Mouse (Mus musculus): Measurements from ENCODE around the gene Depdc1a. TPM values are rescaled to one million over a fixed set of nuclear protein-coding genes. Genes with fewer than 3 reads are reported as not detected.
A peak's percentile ranks its signal among the peaks of the same experiment; 100 is the strongest.

Depdc1a gene
- polyA plus RNA-seq, 1 experiment from 2014 or later, result 17.9 TPM

- H3K4me1 ChIP-seq (replicated peaks; ENCODE audit: insufficient read depth, low read length), result no peaks in the 10 kb centered on the region
These were observed 33.3 kb downstream of the Depdc1a start for GRCm38 (mm10) chr3:159528563-159528962.

GRCm38 (mm10) chr3:159548303-159548702, 53.1 kb downstream of the Depdc1a start:
- Histone ChIP-seq H3K4me2 (ENCODE audit: low read length) (no peak overlapping the region), H3K9me3 (replicated peaks; ENCODE audit: low read length) (no peaks in the 10 kb centered on the region), H3K27ac (no peak overlapping the region), H3K36me3 (ENCODE audit: insufficient read depth, low read length) (no peaks in the 10 kb centered on the region), H3K4me3 (replicated peaks; ENCODE audit: low read depth, low read length) (no peak overlapping the region), H3K4me1 (replicated peaks; ENCODE audit: insufficient read depth, low read length) (no peaks in the 10 kb centered on the region), H3K27me3 (ENCODE audit: insufficient read depth, low read length) (no peaks in the 10 kb centered on the region), H3K9ac (ENCODE audit: low read depth, low read length) (no peak overlapping the region)
- peak; percentile 59 for DNase-seq (ENCODE audit: low spot score)
- TF ChIP-seq CTCF (IDR thresholded peaks at IDR 0.05; ENCODE audit: low read depth), result peak; percentile 65
- 68% methylated on average over 3 of the region's 3 CpGs for WGBS
- no peak for ATAC-seq (replicated peaks; ENCODE audit: low FRiP score, low read depth)

More at GRCm38 (mm10) chr3:159528563-159528962, 33.3 kb downstream of the Depdc1a start:
- ATAC-seq (replicated peaks; ENCODE audit: low FRiP score, low read depth) (no peak), DNase-seq (ENCODE audit: low spot score) (no peak)
- H3K36me3 ChIP-seq (ENCODE audit: insufficient read depth, low read length), result no peaks in the 10 kb centered on the region
- H3K9ac ChIP-seq (ENCODE audit: low read depth, low read length), result no peak overlapping the region
- no peaks in the 10 kb centered on the region for H3K9me3 ChIP-seq (replicated peaks; ENCODE audit: low read length)
- no peak for TF ChIP-seq CTCF (IDR thresholded peaks at IDR 0.05; ENCODE audit: low read depth)
- H3K27ac ChIP-seq, result no peak overlapping the region
- H3K4me3 ChIP-seq (replicated peaks; ENCODE audit: low read depth, low read length), result no peak overlapping the region
- no peaks in the 10 kb centered on the region for H3K27me3 ChIP-seq (ENCODE audit: insufficient read depth, low read length)
- no peak overlapping the region for H3K4me2 ChIP-seq (ENCODE audit: low read length)

GRCm38 (mm10) chr3:159550224-159550623, 55.0 kb downstream of the Depdc1a start:
- H3K36me3 ChIP-seq (ENCODE audit: insufficient read depth, low read length), result no peaks in the 10 kb centered on the region
- no peak overlapping the region for H3K9ac ChIP-seq (ENCODE audit: low read depth, low read length)
- no peaks in the 10 kb centered on the region for H3K27me3 ChIP-seq (ENCODE audit: insufficient read depth, low read length)
- H3K27ac ChIP-seq, result no peak overlapping the region
- DNase-seq (ENCODE audit: low spot score), result no peak
- H3K4me1 ChIP-seq (replicated peaks; ENCODE audit: insufficient read depth, low read length), result no peaks in the 10 kb centered on the region
- no peak overlapping the region for H3K4me3 ChIP-seq (replicated peaks; ENCODE audit: low read depth, low read length)
- TF ChIP-seq CTCF (IDR thresholded peaks at IDR 0.05; ENCODE audit: low read depth), result no peak
- no peak overlapping the region for H3K4me2 ChIP-seq (ENCODE audit: low read length)
- ATAC-seq (replicated peaks; ENCODE audit: low FRiP score, low read depth), result 0 out of 2 replicates have a peak, but pooled peaks have one; percentile 13
- no peaks in the 10 kb centered on the region for H3K9me3 ChIP-seq (replicated peaks; ENCODE audit: low read length)

Other genes with a start within 250 kb of the Depdc1a start
- gene Rpe65, start 103.7 kb downstream of the Depdc1a start, polyA plus RNA-seq (2015; fragmentation: Nextera tagmentation; extraction: Ambion mirVana), result not detected in 2 replicates